Mouse (Mus musculus): ENCODE data around the gene Fgfr2.

The Fgfr2 gene

DNA sequence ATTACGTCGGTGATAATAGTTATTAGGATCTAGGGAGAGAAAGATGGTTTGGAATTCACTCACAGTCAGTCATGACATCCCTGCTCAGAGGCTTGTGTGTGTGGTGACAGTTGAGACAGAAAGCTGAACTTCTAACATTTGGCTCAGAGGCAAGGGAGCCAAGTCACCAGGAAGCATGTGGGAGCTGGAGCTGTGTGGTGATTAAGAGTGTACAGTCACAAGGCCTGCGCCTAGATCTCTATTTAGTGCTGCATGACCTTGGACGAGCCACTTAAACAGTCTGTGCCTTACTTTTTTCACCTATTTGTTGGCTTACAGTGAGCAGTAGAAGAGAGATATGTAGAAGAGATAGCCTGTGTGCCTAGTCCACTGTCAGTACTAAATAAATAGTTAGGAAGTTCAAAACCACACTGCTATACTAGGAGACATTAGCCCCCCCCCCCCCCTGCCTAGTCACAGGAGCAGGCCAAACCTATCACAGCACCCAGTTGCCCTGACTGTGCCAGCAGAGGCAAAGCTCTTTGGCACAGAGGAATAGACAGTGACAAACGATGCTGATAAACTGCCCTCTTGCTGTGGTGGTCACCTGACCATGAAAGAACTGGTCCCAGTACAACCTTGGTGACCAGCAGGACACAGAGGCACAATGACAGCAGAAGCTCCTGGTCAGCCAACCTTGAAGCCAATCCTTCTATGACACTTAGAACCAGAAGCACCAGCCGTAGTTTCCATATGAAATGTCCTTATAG lies 1052.1 kb downstream of the Fgfr2 start:
- DNase-seq (ENCODE audit: low spot score), result no peak

DNA sequence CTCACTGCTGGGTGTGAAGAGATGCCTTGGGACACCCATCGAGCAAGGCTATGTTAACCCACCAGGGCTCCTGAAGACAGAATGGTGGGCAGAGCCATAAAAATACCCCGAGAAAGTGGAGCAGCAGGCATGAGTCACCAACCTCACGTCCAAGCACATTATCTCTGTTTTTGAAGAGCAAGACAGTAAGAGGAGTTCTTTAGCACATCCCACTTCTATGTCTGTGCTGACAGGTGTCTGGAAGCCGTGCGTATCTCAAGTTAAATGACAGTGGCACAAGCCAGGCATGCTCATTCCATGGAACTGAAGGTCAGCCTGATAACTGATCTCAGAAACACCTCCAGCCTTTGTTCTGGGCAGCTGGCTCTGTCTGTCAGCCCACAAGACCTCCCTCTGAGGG lies 1055.2 kb downstream of the Fgfr2 start:
- no peak for DNase-seq (ENCODE audit: low spot score)

DNA sequence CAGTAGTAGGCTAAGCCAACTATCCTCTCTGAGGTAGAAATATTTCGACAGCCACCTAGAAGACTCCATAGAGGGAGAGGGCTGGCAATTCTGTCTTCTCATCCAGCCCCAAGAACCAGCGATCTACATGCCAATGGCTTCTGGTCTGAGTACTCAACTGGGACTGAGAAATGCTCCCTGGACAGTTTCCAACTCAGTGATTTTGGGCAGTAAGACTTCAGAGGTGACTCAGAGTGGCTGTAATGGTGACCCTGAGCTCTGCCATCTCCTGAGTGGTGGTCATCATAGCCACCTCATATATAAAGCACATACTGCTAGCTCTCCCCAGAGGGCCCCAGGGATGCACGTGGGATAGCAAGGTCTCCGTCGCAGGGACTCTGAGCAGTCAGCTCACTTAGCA lies 1055.6 kb downstream of the Fgfr2 start:
- no peak for DNase-seq (ENCODE audit: low spot score)

GRCm38 (mm10) chr7:132060116-132060515 lies 1063.0 kb downstream of the Fgfr2 start:
- DNase-seq (ENCODE audit: low spot score), result no peak

- no peak for DNase-seq (ENCODE audit: low spot score)
Measured at GRCm38 (mm10) chr7:132056565-132056964, 1066.6 kb downstream of the Fgfr2 start.

GRCm38 (mm10) chr7:132046662-132047061 lies 1076.5 kb downstream of the Fgfr2 start:
- DNase-seq (ENCODE audit: low spot score), result no peak

GRCm38 (mm10) chr7:132031940-132032531 lies 1091.1 kb downstream of the Fgfr2 start:
- DNase-seq (ENCODE audit: low spot score), result no peak

DNA sequence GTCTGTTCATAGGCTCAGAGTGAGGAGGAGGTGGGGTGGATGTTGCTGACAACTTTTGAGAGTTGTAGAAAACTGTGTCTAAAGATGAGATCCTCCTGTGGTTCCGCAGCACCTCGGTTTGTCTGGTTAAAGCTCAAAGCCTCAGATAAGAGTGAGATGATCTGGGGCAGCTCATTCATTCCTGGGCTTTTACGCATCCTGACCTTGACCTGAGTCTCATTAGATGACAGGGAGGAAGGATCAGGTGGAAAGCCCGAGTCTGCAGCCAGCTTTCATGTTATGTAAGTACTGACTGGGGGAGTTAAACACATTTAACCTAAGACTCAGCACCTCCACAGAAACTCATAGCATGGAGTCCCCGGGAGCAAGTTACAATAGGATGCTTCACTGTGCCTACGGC lies 1096.5 kb downstream of the Fgfr2 start:
- DNase-seq (ENCODE audit: low spot score), result no peak

GRCm38 (mm10) chr7:132025591-132025990 lies 1097.6 kb downstream of the Fgfr2 start:
- no peak for DNase-seq (ENCODE audit: low spot score)

DNA sequence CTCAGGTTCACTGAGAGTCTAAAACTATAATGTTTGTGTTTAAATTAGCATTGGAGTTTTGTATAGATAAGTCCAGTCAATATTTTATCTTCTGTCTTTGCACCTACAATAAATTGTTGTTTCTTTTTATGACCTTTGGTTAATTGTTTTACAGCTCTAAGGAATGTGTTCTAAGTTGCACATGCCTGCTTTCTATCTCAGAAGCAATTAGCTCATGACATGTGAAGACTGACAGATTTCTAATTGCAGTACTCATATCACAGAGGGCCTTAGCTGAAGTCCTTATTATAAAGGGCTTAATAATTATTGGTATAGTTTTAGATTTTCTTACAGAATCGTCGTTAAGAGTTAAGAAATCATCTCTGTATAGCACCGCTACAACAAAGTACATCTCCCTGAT lies 1107.2 kb downstream of the Fgfr2 start:
- DNase-seq (ENCODE audit: low spot score), result no peak

- no peak for DNase-seq (ENCODE audit: low spot score)
Measured at GRCm38 (mm10) chr7:132015193-132015592, 1108.0 kb downstream of the Fgfr2 start.

DNA sequence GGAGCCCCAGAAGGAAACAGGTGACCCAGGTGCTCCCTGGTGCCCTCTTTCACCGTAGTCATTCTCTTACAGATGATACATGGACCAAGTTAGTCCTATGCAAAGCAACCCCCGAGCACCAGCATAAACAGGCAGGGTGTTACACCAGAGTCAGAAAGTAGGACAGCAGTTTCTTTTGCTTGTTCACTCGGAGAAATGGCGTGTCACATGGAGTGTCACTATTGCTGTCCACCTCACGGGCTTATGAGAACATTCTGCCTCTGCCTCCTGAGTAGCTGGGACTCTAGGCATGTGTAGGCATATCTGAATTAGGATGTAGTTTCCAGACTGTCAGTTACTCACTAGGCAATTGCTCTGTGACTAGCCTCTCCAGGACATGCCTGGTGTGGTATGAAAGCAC lies 1109.2 kb downstream of the Fgfr2 start:
- no peak for DNase-seq (ENCODE audit: low spot score)

DNA sequence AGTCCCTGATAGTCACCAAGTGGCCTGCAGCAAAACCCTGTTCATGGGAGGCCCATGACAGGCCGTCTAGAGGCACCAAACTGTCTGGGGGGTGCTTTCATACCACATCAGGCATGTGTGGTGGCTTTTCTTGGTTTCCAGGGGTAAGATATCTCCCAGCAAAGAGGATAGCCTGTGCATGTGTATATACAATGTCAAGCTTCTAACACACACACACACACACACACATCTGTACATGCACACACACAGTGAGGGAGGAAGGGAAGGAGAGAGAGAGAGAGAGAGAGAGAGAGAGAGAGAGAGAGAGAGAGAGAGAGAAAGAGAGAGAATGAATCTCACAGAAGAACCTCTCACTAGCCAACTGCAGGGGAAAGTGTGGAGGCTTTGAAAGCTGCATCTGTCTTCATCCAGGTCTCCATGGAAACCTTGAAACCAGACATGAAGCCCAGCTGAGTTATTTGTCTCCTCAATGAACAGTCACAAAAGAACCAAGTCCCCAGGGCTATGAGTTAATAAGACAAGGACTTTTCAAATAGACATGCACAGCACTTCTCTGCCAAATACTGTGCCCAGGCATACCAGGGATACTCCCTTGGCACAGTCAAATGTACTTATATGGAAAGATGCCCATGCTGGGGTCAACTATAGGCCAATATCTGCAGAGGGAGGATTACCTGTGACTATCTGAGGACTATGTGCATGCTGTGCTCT lies 1110.0 kb downstream of the Fgfr2 start:
- DNase-seq (ENCODE audit: low spot score), result no peak

- no peak for DNase-seq (ENCODE audit: low spot score)
Measured at GRCm38 (mm10) chr7:132009002-132009401, 1114.1 kb downstream of the Fgfr2 start.

- no peak for DNase-seq (ENCODE audit: low spot score)
Measured at GRCm38 (mm10) chr7:132005996-132006696, 1117.0 kb downstream of the Fgfr2 start.

DNA sequence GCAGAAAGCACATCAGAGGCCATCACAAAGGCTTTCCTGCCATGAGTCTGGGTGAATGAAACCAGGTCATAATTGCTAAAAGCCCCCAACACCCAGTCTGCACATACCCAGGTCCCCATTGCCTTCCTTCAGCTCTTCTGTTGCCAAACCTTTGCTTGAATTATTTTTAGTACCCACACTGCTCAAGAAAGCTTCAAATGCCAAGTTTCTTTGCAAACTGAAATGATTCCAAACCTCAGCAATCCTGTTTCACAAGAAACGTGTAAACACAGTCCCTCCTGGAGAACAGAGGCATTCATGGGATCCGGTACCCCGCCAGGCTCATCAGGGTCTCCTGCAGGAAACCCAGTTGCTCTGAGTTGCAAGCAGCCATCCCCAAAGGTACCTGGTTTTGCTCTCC lies 1130.3 kb downstream of the Fgfr2 start:
- DNase-seq (ENCODE audit: low spot score), result no peak

GRCm38 (mm10) chr7:131992226-131992625 lies 1130.9 kb downstream of the Fgfr2 start:
- DNase-seq (ENCODE audit: low spot score), result no peak

GRCm38 (mm10) chr7:131989056-131989455 lies 1134.1 kb downstream of the Fgfr2 start:
- DNase-seq (ENCODE audit: low spot score), result no peak

DNA sequence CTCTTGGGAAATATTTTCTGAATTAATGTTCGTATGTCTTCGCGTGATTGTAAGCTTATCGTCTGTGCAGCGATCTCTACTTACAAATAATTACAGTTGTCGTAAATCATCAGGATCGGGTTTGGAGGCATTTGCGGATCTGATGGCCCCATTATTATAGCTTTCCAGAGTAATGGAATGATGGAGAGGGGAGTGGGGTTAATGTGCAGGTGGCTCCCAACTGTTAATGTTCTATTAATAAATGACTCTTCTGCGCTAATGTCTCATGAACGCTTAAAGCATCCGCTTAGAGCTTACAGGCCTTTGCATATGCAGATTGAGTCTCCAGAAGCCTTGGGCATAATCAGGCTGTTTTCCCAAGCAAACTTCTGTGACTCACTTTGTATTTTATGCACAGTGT lies 1144.5 kb downstream of the Fgfr2 start:
- DNase-seq (ENCODE audit: low spot score), result no peak

GRCm38 (mm10) chr7:131975867-131976266 lies 1147.3 kb downstream of the Fgfr2 start:
- DNase-seq (ENCODE audit: low spot score), result no peak

GRCm38 (mm10) chr7:131970255-131970654 lies 1152.9 kb downstream of the Fgfr2 start:
- no peak for DNase-seq (ENCODE audit: low spot score)

DNA sequence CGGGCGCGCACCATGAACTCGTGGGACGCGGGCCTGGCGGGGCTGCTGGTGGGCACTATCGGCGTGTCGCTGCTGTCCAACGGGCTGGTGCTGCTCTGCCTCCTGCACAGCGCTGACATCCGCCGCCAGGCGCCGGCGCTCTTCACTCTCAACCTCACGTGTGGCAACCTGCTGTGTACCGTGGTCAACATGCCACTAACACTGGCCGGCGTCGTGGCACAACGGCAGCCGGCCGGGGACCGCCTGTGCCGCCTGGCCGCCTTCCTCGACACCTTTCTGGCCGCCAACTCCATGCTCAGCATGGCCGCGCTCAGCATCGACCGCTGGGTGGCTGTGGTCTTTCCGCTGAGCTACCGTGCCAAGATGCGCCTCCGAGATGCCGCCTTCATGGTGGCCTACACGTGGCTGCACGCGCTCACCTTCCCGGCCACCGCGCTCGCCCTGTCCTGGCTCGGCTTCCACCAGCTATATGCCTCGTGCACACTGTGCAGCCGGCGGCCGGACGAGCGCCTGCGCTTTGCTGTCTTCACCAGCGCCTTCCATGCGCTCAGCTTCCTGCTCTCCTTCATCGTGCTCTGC lies 1156.1 kb downstream of the Fgfr2 start:
- DNase-seq (ENCODE audit: low spot score), result no peak

Measured in adipocyte (in vitro differentiated cells).